ENCODE assay signal across 8 mouse cellular contexts in genomic region chr4:126277906-126278564, GRCm38 (mm10). TPM values are rescaled to one million over a fixed set of nuclear protein-coding genes. Genes with fewer than 3 reads are reported as not detected.
DNase-seq lines count a peak whose midpoint lies in the region; ATAC-seq and TF ChIP-seq lines count a peak whose summit lies in the region.

No protein-coding gene starts in this region.

- WGBS in heart, postnatal 0 days: 9% methylated on average over 13 of the region's 13 CpGs

- TF ChIP-seq POLR2A in cortical plate, adult 2 months (IDR thresholded peaks at IDR 0.05; ENCODE audit: extremely low read depth, insufficient read depth, low read length): no peak

- H3K27me3 ChIP-seq in G1E (ENCODE audit: insufficient read depth, low read length): peaks cover 6% of the 10 kb centered on the region
- no peaks in the 10 kb centered on the region for H3K27me3 ChIP-seq in heart, postnatal 0 days (ENCODE audit: control insufficient read depth, insufficient read depth, low read length)

- ATAC-seq in G1E (ENCODE audit: extremely low read depth, insufficient number of reproducible peaks, low FRiP score, poor library complexity, severe bottlenecking): peak; percentile 45; the same call in 1 of the 2 replicates
- ATAC-seq in heart, postnatal 0 days (ENCODE audit: insufficient read depth, low read depth): peak; percentile 70

- peak; percentile 10; the same call in 1 of the 2 replicates for TF ChIP-seq CTCF in G1E (IDR thresholded peaks at IDR 0.05; ENCODE audit: low read depth, low read length)
- peak; percentile 74 for TF ChIP-seq CTCF in cortical plate, adult 2 months (IDR thresholded peaks at IDR 0.05; ENCODE audit: extremely low read depth, insufficient read depth, low read length)
- peak; percentile 80 for TF ChIP-seq CTCF in heart, postnatal 0 days (IDR thresholded peaks at IDR 0.05; ENCODE audit: low read depth)

- H3K4me1 ChIP-seq in G1E (ENCODE audit: insufficient read depth, low read depth, low read length): peaks cover 7% of the 10 kb centered on the region
- no peaks in the 10 kb centered on the region for H3K4me1 ChIP-seq in cortical plate, adult 2 months (ENCODE audit: control insufficient read depth, insufficient read depth, low read length)
- no peaks in the 10 kb centered on the region for H3K4me1 ChIP-seq in heart, postnatal 0 days (ENCODE audit: control insufficient read depth, insufficient read depth)

- H3K36me3 ChIP-seq in G1E (replicated peaks): peaks cover 32% of the 10 kb centered on the region
- H3K36me3 ChIP-seq in heart, postnatal 0 days (replicated peaks; ENCODE audit: control insufficient read depth, insufficient read depth, low read length): peaks cover 21% of the 10 kb centered on the region

- H3K4me2 ChIP-seq in heart, postnatal 0 days (ENCODE audit: low read depth, low read length): peak overlapping the region; percentile 48

- H3K9ac ChIP-seq in heart, postnatal 0 days (replicated peaks; ENCODE audit: low read depth, low read length): 0 out of 2 replicates have a peak overlapping the region, but pooled peaks have one; percentile 3

- H3K9me3 ChIP-seq in G1E (replicated peaks): no peaks in the 10 kb centered on the region
- no peaks in the 10 kb centered on the region for H3K9me3 ChIP-seq in heart, postnatal 0 days (replicated peaks; ENCODE audit: control insufficient read depth, low read length)

- no peak for TF ChIP-seq EP300 in heart, postnatal 0 days (IDR thresholded peaks at IDR 0.05; ENCODE audit: low read depth)

- H3K4me3 ChIP-seq in G1E (ENCODE audit: low read depth, low read length): no peak overlapping the region
- no peak overlapping the region for H3K4me3 ChIP-seq in cortical plate, adult 2 months (ENCODE audit: insufficient read depth, low read length)
- H3K4me3 ChIP-seq in heart, postnatal 0 days (ENCODE audit: low read depth, low read length): peak overlapping the region; percentile 24

- H3K27ac ChIP-seq in cortical plate, adult 2 months (ENCODE audit: insufficient read depth, low read length): no peak overlapping the region
- H3K27ac ChIP-seq in heart, postnatal 0 days (ENCODE audit: low read depth): no peak overlapping the region

- DNase-seq in heart, adult 18-20 months: peak; percentile 49 to 76
- no peak for DNase-seq in heart, adult 9 months (ENCODE audit: low spot score in 2 of 2)
- peak; percentile 62 for DNase-seq in G1E (ENCODE audit: low spot score)
- DNase-seq in heart, postnatal 0 days (ENCODE audit: low spot score): peak; percentile 64
- peak; percentile 43 to 74 for DNase-seq in kidney, postnatal 36 days
- DNase-seq in mesoderm, embryonic 11.5 days (ENCODE audit: low read depth, low spot score): peak; percentile 63
- DNase-seq in thymus, postnatal 25 days: peak; percentile 48

RNA-seq across cellular contexts. Expression of gene Col8a2, which starts 8.6 kb away (rescaled TPM):
- under 1 TPM; 0.52 to 0.95 TPM for total RNA-seq in heart, adult 18-20 months (2021)
- not detected in 2 replicates for total RNA-seq in G1E (2014; fragmentation: Nextera tagmentation)
- total RNA-seq in G1E (2017): 0.05 TPM in 1 of 2 replicates, not detected in the other
- polyA plus RNA-seq in G1E (2012): not detected in 2 replicates
- 0.36 and 0.52 TPM in 2 replicates for polyA plus RNA-seq in cortical plate, adult 2 months (2012; rRNA removed)
- 3.8 and 4.3 TPM in 2 replicates for total RNA-seq in heart, postnatal 0 days (2014; rRNA removed; ENCODE audit: low replicate concordance)
- 0.71 and 1.1 TPM in 2 replicates for polyA plus RNA-seq in heart, postnatal 0 days (2015; fragmentation: Nextera tagmentation; extraction: Ambion mirVana)

RNA-seq across cellular contexts. Expression of gene Trappc3, which starts 15.9 kb away (rescaled TPM):
- 10 to 100 TPM; 46.2 to 56.9 TPM for total RNA-seq in heart, adult 18-20 months (2021)
- 47.1 and 61.2 TPM in 2 replicates for total RNA-seq in G1E (2014; fragmentation: Nextera tagmentation)
- 98.3 and 108 TPM in 2 replicates for total RNA-seq in G1E (2017)
- 31.3 and 36.2 TPM in 2 replicates for polyA plus RNA-seq in G1E (2012)
- 111 and 117 TPM in 2 replicates for polyA plus RNA-seq in cortical plate, adult 2 months (2012; rRNA removed)
- 46.4 and 63.1 TPM in 2 replicates for total RNA-seq in heart, postnatal 0 days (2014; rRNA removed; ENCODE audit: low replicate concordance)
- polyA plus RNA-seq in heart, postnatal 0 days (2015; fragmentation: Nextera tagmentation; extraction: Ambion mirVana): 80.3 and 86.7 TPM in 2 replicates

RNA-seq across cellular contexts. Expression of gene Map7d1, which starts 21.9 kb away (rescaled TPM):
- 100 to 1,000 TPM; 240 to 249 TPM for total RNA-seq in heart, adult 18-20 months (2021)
- total RNA-seq in G1E (2014; fragmentation: Nextera tagmentation): 9.5 and 15.2 TPM in 2 replicates
- 8.0 and 9.5 TPM in 2 replicates for total RNA-seq in G1E (2017)
- 73.8 and 89.4 TPM in 2 replicates for polyA plus RNA-seq in G1E (2012)
- polyA plus RNA-seq in cortical plate, adult 2 months (2012; rRNA removed): 206 and 215 TPM in 2 replicates
- 75.0 and 90.1 TPM in 2 replicates for total RNA-seq in heart, postnatal 0 days (2014; rRNA removed; ENCODE audit: low replicate concordance)
- 35.2 and 37.5 TPM in 2 replicates for polyA plus RNA-seq in heart, postnatal 0 days (2015; fragmentation: Nextera tagmentation; extraction: Ambion mirVana)

RNA-seq across cellular contexts. Expression of gene Adprhl2, which starts 43.5 kb away (rescaled TPM):
- 10 to 100 TPM; 10.4 to 12.4 TPM for total RNA-seq in heart, adult 18-20 months (2021)
- 8.7 and 10.8 TPM in 2 replicates for total RNA-seq in G1E (2014; fragmentation: Nextera tagmentation)
- 23.2 and 31.1 TPM in 2 replicates for total RNA-seq in G1E (2017)
- 86.9 and 87.0 TPM in 2 replicates for polyA plus RNA-seq in G1E (2012)
- polyA plus RNA-seq in cortical plate, adult 2 months (2012; rRNA removed): 37.7 and 40.3 TPM in 2 replicates
- 26.8 and 30.2 TPM in 2 replicates for total RNA-seq in heart, postnatal 0 days (2014; rRNA removed; ENCODE audit: low replicate concordance)
- polyA plus RNA-seq in heart, postnatal 0 days (2015; fragmentation: Nextera tagmentation; extraction: Ambion mirVana): 23.2 and 26.1 TPM in 2 replicates

RNA-seq across cellular contexts. Expression of gene Tekt2, which starts 47.5 kb away (rescaled TPM):
- total RNA-seq in heart, adult 18-20 months (2021): under 1 TPM; 0.32 to 0.44 TPM
- total RNA-seq in G1E (2014; fragmentation: Nextera tagmentation): not detected in 2 replicates
- 0.16 TPM in 1 of 2 replicates, not detected in the other for total RNA-seq in G1E (2017)
- not detected in 2 replicates for polyA plus RNA-seq in G1E (2012)
- 3.8 and 5.7 TPM in 2 replicates for polyA plus RNA-seq in cortical plate, adult 2 months (2012; rRNA removed)
- not detected in 2 replicates for total RNA-seq in heart, postnatal 0 days (2014; rRNA removed; ENCODE audit: low replicate concordance)
- 0.27 and 0.88 TPM in 2 replicates for polyA plus RNA-seq in heart, postnatal 0 days (2015; fragmentation: Nextera tagmentation; extraction: Ambion mirVana)

Comparison
In these comparisons a context has a peak if more than half of its experiments do, and no peak if none do; other contexts are left out.
1. DNase-seq: peak in heart, adult 18-20 months (2 of 2), G1E (single experiment), heart, postnatal 0 days (single experiment), kidney, postnatal 36 days (2 of 2), mesoderm, embryonic 11.5 days (single experiment) and thymus, postnatal 25 days (single experiment); none in heart, adult 9 months (0 of 2).
2. CTCF ChIP-seq: peak in every context shown above with its lines; median percentile 80 in heart, postnatal 0 days; 74 in cortical plate, adult 2 months; 10 in G1E.